Mouse (Mus musculus): ENCODE results near the gene Zfp987. TPM values are rescaled to one million over a fixed set of nuclear protein-coding genes. Genes with fewer than 3 reads are reported as not detected.
A peak's percentile ranks its signal among the peaks of the same experiment; 100 is the strongest.
"Not testable (repeated sequence)": the region's sequence is repeated elsewhere in the genome, so short reads cannot be mapped to it uniquely, and the experiment has no call there.

The Zfp987 gene
- not detected in 2 replicates for polyA plus RNA-seq (2015; fragmentation: Nextera tagmentation; extraction: Ambion mirVana)

DNA sequence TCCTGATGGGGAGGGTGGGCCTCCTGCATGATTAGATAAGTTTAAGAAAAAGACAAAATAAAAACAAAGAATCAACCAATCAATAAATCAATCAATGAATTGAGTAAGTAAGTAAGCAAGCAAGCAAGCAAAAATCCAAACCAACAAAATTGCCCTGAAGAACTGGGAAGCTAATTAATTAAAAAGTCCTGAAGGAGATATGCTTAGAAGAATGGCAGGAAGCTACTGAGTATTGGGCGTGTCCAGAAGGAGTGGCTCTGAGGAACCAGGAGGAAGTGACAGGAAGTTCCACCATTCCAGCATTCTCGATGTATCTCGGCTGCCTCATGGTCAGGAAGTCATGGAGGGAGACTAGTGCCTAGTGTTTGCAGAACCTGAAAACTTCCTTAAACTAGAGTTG is at the start of gene Zfp987:
Gene Zfp987, plus strand, starts transcription at position 301 of the 400 bp plus-strand sequence.
- H3K4me1 ChIP-seq; H3K27me3 ChIP-seq; ATAC-seq (replicated peaks); H3K36me3 ChIP-seq; H3K9me3 ChIP-seq; H3K9ac ChIP-seq (replicated peaks); H3K27ac ChIP-seq (replicated peaks); H3K4me3 ChIP-seq; H3K4me2 ChIP-seq (replicated peaks): not testable (repeated sequence)
- 82% methylated on average over 3 of the region's 3 CpGs for WGBS

DNA sequence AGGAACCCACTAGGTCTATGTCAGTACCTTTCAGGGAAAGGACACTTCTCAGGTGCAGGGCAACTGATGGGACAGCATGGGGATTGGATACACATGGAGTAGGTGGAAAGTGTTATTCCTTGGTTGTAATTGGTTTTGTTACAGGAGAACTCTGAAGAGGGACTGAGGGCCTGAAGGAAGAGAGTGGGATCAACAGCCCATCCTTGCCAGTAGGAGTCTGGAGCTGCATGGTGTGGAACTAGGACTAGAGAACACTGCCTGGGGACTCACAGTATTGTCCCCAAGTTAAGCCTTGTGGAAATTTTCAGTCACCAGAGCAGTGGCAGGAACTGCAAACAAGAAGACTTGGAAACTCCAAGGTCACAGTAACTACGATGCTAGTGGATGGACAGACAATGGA is 44.6 kb upstream of the Zfp987 start:
- not testable (repeated sequence) for H3K4me2 ChIP-seq (replicated peaks); H3K9ac ChIP-seq (replicated peaks); H3K4me3 ChIP-seq; H3K27me3 ChIP-seq; H3K36me3 ChIP-seq; ATAC-seq (replicated peaks); H3K4me1 ChIP-seq; H3K27ac ChIP-seq (replicated peaks)
- H3K9me3 ChIP-seq, result peaks cover 54% of the 10 kb centered on the region
- WGBS, result 80% methylated on average over 1 of the region's 1 CpGs

DNA sequence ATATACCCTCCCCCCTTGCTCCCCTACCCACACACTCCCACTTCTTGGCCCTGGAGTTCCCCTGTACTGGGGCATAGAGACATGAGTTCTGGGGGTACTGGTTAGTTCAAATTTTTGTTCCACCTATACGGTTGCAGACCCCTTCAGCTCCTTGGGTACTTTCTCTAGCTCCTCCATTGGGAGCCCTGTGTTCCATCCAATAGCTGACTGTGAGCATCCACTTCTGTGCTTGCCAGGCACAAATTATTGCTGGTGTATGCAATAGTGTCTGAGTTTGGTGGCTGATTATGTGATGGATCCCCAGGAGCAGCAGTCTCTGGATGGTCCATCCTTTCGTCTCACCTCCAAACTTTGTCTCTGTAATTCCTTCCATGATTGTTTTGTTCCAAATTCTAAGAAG is 43.7 kb upstream of the Zfp987 start:
- not testable (repeated sequence) for H3K4me3 ChIP-seq; H3K9ac ChIP-seq (replicated peaks); H3K4me1 ChIP-seq; H3K36me3 ChIP-seq; ATAC-seq (replicated peaks); H3K27me3 ChIP-seq; H3K4me2 ChIP-seq (replicated peaks); H3K27ac ChIP-seq (replicated peaks)
- H3K9me3 ChIP-seq, result peaks cover 58% of the 10 kb centered on the region
- WGBS, result 84% methylated on average over 2 of the region's 2 CpGs

DNA sequence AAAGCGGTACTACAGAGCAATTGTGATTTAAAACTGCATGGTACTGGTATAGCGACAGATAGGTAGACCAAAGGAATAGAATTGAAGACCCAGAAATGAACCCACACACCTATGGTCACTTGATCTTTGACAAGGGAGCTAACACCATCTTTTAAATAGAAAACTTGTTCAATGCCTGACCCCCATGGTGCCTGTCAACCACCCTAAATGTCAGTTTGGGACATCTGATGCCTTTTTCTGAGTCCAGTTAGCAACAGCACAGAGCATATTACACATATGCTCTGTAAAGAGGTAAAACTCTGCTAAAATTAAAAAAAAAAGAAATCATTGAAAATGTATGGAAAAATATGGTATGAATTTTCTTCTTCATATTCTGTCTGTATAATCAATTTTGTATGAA is 41.8 kb upstream of the Zfp987 start:
- ATAC-seq (replicated peaks), result no peak
- H3K4me3 ChIP-seq, result no peak overlapping the region
- 68% methylated on average over 2 of the region's 2 CpGs for WGBS
- H3K27ac ChIP-seq (replicated peaks), result no peak overlapping the region
- peaks cover 76% of the 10 kb centered on the region for H3K9me3 ChIP-seq
- H3K4me1 ChIP-seq, result no peaks in the 10 kb centered on the region
- H3K4me2 ChIP-seq (replicated peaks), result no peak overlapping the region
- no peak overlapping the region for H3K9ac ChIP-seq (replicated peaks)
- no peaks in the 10 kb centered on the region for H3K27me3 ChIP-seq
- no peaks in the 10 kb centered on the region for H3K36me3 ChIP-seq

DNA sequence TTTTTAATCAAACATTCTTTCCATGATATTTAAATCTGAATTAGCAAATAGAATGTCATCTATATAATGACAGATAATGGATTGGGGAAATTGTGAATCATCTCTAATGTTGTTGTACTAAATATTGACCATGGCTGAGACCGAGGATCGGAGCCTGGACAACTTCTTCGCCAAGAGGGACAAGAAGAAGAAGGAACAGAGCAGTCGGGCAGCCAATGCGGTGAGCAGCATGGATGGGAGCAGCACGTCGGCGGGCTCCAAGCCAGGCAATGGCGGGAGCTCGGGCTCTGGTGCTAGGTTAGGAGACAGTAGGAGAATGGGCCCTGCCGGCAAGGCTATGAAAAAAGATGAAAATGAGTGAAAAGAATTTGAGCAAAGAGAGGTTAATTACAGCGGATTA is 38.5 kb upstream of the Zfp987 start:
- H3K36me3 ChIP-seq; ATAC-seq (replicated peaks); H3K27ac ChIP-seq (replicated peaks); H3K27me3 ChIP-seq; H3K4me1 ChIP-seq; H3K4me3 ChIP-seq; H3K9ac ChIP-seq (replicated peaks); H3K4me2 ChIP-seq (replicated peaks): not testable (repeated sequence)
- peaks cover 61% of the 10 kb centered on the region for H3K9me3 ChIP-seq
- 92% methylated on average over 12 of the region's 12 CpGs for WGBS

DNA sequence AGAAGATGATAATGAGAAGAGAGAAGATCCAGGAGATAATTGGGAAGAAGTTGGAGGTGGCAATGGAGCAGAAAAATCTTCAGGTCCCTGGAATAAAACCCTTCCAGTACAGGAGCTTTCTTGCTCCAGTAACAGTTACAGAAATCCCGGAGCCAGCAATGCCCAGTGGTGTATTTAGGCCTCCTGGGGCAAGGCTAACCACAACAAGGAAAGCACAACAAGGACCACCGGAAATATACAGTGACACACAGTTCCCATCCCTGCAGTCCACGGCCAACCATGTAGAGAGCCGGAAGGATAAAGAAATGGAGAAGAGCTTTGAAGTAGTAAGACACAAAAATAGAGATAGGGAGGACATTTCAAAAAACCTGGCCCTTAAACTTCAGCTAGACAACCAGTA is 38.0 kb upstream of the Zfp987 start:
- not testable (repeated sequence) for ATAC-seq (replicated peaks); H3K9ac ChIP-seq (replicated peaks); H3K27me3 ChIP-seq; H3K27ac ChIP-seq (replicated peaks); H3K4me1 ChIP-seq; H3K4me3 ChIP-seq; H3K4me2 ChIP-seq (replicated peaks); H3K36me3 ChIP-seq
- 93% methylated on average over 4 of the region's 4 CpGs for WGBS
- H3K9me3 ChIP-seq, result peaks cover 64% of the 10 kb centered on the region

DNA sequence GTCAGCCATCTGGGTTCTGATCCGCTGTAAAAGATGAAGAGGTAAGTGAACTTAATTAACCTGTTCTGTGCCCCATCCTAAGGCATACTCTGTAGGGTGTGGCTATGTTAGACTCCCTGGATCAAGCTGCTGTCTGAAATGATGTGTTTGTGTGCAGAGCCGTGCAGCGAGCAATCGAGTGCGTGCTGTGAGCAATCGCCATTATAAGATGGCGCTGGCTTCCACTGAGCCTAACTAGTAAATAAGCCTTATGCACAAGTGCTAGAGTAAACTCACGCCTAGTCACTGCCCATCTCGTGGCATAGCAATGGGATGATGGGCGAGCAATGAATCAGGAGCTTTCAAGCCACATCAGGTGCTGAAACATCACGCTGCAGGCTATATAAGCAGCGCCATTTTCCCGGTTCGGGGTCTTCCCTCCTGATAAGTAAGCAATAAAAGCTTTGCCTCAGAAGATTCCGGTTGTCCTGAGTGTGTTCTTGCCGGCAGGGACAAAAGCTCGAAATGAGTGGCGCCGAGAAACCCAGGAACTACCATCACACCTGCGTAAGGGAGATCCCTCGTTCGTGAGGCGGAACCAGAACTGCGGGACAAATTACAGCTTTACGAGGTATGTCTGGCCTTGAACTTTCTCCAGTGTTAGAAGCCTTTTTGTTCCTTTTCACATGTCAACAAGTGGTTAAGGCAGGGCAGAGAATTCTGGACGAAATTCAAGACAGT is 37.0 kb upstream of the Zfp987 start:
- not testable (repeated sequence) for H3K27me3 ChIP-seq; H3K4me1 ChIP-seq; H3K27ac ChIP-seq (replicated peaks); H3K4me2 ChIP-seq (replicated peaks); H3K36me3 ChIP-seq; H3K9ac ChIP-seq (replicated peaks); ATAC-seq (replicated peaks); H3K4me3 ChIP-seq
- peaks cover 58% of the 10 kb centered on the region for H3K9me3 ChIP-seq
- WGBS, result 93% methylated on average over 25 of the region's 26 CpGs

DNA sequence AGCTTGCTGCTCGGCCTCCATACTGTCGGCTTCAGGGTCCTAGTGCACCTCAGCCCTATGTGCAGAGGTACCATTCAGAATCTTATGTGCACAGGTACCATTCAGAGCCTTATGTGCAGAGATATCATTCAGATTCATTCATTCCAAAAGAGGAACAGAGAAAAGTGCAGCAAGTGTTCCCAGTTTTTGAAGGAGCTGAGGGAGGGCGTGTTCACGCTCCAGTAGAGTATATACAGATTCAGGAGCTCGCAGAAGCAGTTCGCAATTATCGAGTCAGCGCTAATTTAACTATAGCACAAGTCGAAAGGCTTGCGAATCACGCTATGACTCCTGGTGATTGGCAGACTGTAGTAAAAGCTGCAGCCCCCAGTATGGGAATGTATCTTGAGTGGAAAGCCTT is 36.0 kb upstream of the Zfp987 start:
- peaks cover 52% of the 10 kb centered on the region for H3K9me3 ChIP-seq
- not testable (repeated sequence) for ATAC-seq (replicated peaks)

DNA sequence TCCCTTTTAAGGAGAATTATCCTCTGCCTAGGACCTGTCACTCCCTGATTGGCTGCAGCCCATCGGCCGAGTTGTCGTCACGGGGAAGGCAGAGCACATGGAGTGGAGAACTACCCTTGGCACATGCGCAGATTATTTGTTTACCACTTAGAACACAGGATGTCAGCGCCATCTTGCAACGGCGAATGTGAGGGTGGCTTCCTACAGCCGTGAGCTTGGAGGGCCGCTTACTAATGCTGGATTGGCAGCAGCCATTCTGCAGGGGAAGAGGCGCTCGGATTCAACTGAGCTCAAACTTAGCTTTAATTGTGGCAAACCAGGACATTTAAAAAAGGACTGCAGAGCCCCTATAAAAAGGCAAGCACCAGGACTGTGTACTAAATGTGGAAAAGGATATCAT is 35.1 kb upstream of the Zfp987 start:
- H3K27ac ChIP-seq (replicated peaks); H3K9ac ChIP-seq (replicated peaks); H3K27me3 ChIP-seq; ATAC-seq (replicated peaks); H3K4me2 ChIP-seq (replicated peaks); H3K4me3 ChIP-seq; H3K4me1 ChIP-seq; H3K36me3 ChIP-seq: not testable (repeated sequence)
- 93% methylated on average over 12 of the region's 12 CpGs for WGBS
- H3K9me3 ChIP-seq, result peaks cover 45% of the 10 kb centered on the region; the same call in 1 of the 2 replicates

More for the DNA sequence above, 36.0 kb upstream of the Zfp987 start:
- H3K4me1 ChIP-seq; H3K27me3 ChIP-seq; H3K36me3 ChIP-seq; H3K9ac ChIP-seq (replicated peaks); H3K4me2 ChIP-seq (replicated peaks); H3K27ac ChIP-seq (replicated peaks); H3K4me3 ChIP-seq: not testable (repeated sequence)
- WGBS, result 91% methylated on average over 11 of the region's 11 CpGs

DNA sequence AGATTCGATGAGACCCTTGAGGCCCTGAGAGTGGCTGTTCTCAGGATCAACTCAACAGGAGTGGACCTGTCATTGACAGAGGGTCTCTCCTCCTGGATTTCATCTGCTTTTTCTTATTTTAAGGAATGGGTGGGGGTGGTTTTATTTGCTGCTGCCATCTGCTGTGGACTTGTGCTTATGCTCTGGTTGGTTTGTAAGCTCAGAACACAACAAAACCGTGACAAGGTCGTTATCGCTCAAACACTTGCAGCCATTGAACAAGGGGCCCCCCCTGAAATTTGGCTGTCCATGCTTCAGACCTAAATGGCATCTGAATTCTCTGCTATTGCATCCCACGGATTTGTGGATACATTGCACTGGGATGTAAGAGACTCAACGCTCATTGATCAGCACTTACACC is 34.1 kb upstream of the Zfp987 start:
- H3K9ac ChIP-seq (replicated peaks); ATAC-seq (replicated peaks); H3K4me3 ChIP-seq; H3K36me3 ChIP-seq; H3K4me1 ChIP-seq; H3K4me2 ChIP-seq (replicated peaks); H3K27ac ChIP-seq (replicated peaks); H3K27me3 ChIP-seq: not testable (repeated sequence)
- WGBS, result 72% methylated on average over 6 of the region's 6 CpGs
- H3K9me3 ChIP-seq, result peaks cover 41% of the 10 kb centered on the region

DNA sequence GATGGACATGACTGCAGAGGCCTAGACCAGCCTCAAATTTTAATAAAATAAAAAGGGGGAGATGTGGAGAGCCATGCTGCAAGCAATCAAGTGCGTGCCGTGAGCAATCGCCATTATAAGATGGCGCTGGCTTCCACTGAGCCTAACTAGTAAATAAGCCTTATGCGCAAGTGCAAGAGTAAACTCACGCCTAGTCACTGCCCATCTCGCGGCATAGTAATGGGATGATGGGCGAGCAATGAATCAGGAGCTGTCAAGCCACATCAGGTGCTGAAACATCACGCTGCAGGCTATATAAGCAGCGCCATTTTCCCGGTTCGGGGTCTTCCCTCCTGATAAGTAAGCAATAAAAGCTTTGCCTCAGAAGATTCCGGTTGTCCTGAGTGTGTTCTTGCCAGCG is 33.5 kb upstream of the Zfp987 start:
- not testable (repeated sequence) for ATAC-seq (replicated peaks); H3K9ac ChIP-seq (replicated peaks); H3K4me3 ChIP-seq; H3K4me1 ChIP-seq; H3K36me3 ChIP-seq; H3K27ac ChIP-seq (replicated peaks); H3K4me2 ChIP-seq (replicated peaks); H3K27me3 ChIP-seq
- peaks cover 40% of the 10 kb centered on the region for H3K9me3 ChIP-seq
- WGBS, result 91% methylated on average over 15 of the region's 15 CpGs

DNA sequence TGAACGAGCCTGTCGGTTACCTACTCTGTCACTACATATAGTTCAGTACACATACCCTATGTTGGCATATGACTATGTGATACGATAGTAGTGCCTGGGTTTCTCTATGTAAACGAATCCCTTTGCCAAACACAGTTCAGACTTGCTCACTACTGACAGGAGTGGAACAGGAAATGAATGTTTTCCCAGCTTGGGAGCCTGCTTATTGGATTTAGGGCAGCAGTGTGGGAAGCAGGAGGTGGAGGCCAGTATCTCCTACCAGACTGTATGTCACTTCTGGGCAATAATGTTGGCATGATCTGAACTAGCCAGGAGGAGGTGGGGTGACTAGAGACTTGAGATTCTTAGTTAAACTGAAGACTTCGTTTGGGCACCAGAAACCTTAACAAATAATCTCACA is 32.3 kb upstream of the Zfp987 start:
- not testable (repeated sequence) for H3K4me3 ChIP-seq; H3K4me1 ChIP-seq; H3K9ac ChIP-seq (replicated peaks); H3K4me2 ChIP-seq (replicated peaks); H3K27me3 ChIP-seq; H3K36me3 ChIP-seq; H3K27ac ChIP-seq (replicated peaks); ATAC-seq (replicated peaks)
- H3K9me3 ChIP-seq, result peaks cover 29% of the 10 kb centered on the region
- WGBS, result 69% methylated on average over 5 of the region's 5 CpGs

DNA sequence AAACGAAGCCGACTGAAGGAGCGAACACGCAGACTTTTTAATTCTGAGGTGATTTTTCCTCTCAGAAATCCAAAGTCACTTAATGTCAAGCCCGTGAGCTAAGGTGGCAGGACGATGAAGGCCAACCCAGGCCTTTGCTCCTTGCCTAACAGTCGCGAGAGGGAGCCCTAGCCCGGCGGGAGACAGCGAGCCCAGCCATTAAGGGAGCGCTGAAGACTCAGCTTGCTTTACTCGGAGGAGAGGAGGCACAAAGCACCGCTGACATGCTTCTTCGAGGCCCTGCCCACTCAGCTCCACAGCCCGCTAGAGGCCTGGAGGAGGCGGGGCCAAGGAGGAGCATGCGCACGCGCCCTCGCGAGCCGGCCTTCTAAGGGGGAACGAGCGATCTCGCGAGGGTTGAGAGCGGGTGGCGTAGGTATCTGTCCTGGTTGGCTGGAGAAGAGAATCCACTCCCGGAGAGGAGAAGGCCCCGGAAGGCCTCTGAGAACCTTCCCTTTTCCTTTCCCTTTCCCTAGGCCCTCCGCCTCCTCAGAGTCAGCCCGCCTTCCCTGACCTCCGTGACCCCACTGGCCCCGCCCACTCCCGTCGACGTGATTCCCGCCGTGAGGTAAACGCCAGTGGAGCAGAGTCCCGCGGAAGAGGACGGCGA is 30.0 kb upstream of the Zfp987 start:
- 38% methylated on average over 45 of the region's 45 CpGs for WGBS
- ATAC-seq (replicated peaks); H3K27me3 ChIP-seq; H3K4me1 ChIP-seq; H3K4me3 ChIP-seq; H3K9ac ChIP-seq (replicated peaks); H3K27ac ChIP-seq (replicated peaks); H3K36me3 ChIP-seq: not testable (repeated sequence)
- peaks cover 20% of the 10 kb centered on the region for H3K9me3 ChIP-seq
- H3K4me2 ChIP-seq (replicated peaks), result peak overlapping the region; percentile 8; the same call in 1 of the 2 replicates
